Mouse (Mus musculus) olfactory bulb, adult 2 months (tissue): Measurements from ENCODE around the gene Kcnh7.

Experiments used
- CTCF ChIP-seq: fragments of 200-500 bp; IDR thresholded peaks from 2 replicates; pipeline ENCODE4 v1.5.1; 2012; ENCODE audit warnings: low read depth, mild to moderate bottlenecking, low read length, moderate library complexity; ENCODE audit not compliant: insufficient read depth
- POLR2A ChIP-seq: fragments of 200-500 bp; IDR thresholded peaks from 2 replicates; pipeline ENCODE4 v1.6.1; 2012; ENCODE audit warnings: mild to moderate bottlenecking, low read depth, low read length, moderate library complexity; ENCODE audit not compliant: insufficient read depth

GRCm38 (mm10) chr2:62923803-62924202 is 260.3 kb downstream of the Kcnh7 start:
- no peak for TF ChIP-seq CTCF
- TF ChIP-seq POLR2A, result no peak
